In the genomic region with DNA sequence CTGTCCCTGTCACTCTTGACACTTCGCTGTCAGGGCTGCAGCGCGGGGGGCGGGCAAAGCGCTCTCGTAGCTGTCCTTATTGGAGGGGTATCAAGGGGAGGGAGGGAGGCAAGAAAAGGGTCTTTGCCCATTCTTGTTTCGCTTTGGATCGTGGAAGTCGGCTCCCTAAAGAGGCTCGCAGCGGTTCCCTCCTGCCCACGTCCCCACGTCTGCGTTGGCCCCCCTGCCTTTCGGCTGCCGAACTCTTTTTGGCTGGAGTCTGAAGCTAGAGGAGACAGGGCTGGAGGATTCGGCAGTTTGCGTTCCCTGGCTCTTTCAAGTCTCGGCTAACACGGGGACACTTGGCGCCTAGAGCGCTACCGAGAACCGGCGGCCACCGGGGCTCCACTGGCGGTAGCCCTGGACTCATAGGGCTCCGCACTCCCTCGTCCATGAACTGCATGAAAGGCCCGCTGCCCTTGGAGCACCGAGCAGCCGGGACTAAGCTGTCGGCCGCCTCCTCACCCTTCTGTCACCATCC, we compare ENCODE assay signal across 8 mouse cellular contexts. TPM values are rescaled to one million over a fixed set of nuclear protein-coding genes. Genes with fewer than 3 reads are reported as not detected.
DNase-seq lines count a peak whose midpoint lies in the region; ATAC-seq and TF ChIP-seq lines count a peak whose summit lies in the region.

No protein-coding gene starts in this region.

- no peaks in the 10 kb centered on the region for H3K36me3 ChIP-seq in heart, embryonic 12.5 days
- no peaks in the 10 kb centered on the region for H3K36me3 ChIP-seq in heart, postnatal 0 days (replicated peaks; ENCODE audit: control insufficient read depth, insufficient read depth, low read length)
- no peaks in the 10 kb centered on the region for H3K36me3 ChIP-seq in liver, postnatal 0 days (replicated peaks; ENCODE audit: insufficient read depth, low read length)

- H3K4me2 ChIP-seq in heart, embryonic 12.5 days, result peak overlapping the region; percentile 96
- peak overlapping the region; percentile 72 for H3K4me2 ChIP-seq in heart, postnatal 0 days (ENCODE audit: low read depth, low read length)
- H3K4me2 ChIP-seq in liver, postnatal 0 days (ENCODE audit: low read depth, low read length), result peak overlapping the region; percentile 83

- no peaks in the 10 kb centered on the region for H3K9me3 ChIP-seq in heart, embryonic 12.5 days (replicated peaks)
- no peaks in the 10 kb centered on the region for H3K9me3 ChIP-seq in heart, postnatal 0 days (replicated peaks; ENCODE audit: control insufficient read depth, low read length)
- no peaks in the 10 kb centered on the region for H3K9me3 ChIP-seq in liver, postnatal 0 days (ENCODE audit: low read length)

- peaks cover 25% of the 10 kb centered on the region for H3K4me1 ChIP-seq in heart, embryonic 12.5 days (replicated peaks)
- no peaks in the 10 kb centered on the region for H3K4me1 ChIP-seq in heart, postnatal 0 days (ENCODE audit: control insufficient read depth, insufficient read depth)
- peaks cover 9% of the 10 kb centered on the region; the same call in 1 of the 2 replicates for H3K4me1 ChIP-seq in liver, postnatal 0 days (ENCODE audit: insufficient read depth)

- H3K27me3 ChIP-seq in heart, embryonic 12.5 days (replicated peaks), result peaks cover 77% of the 10 kb centered on the region
- peaks cover 97% of the 10 kb centered on the region for H3K27me3 ChIP-seq in heart, postnatal 0 days (ENCODE audit: control insufficient read depth, insufficient read depth, low read length)
- H3K27me3 ChIP-seq in liver, postnatal 0 days (ENCODE audit: insufficient read depth, low read length), result peaks cover 97% of the 10 kb centered on the region

- ATAC-seq in heart, embryonic 12.5 days (ENCODE audit: insufficient number of reproducible peaks, low FRiP score), result peak; percentile 15; the same call in 1 of the 2 replicates
- peak; percentile 18; the same call in 1 of the 2 replicates for ATAC-seq in heart, postnatal 0 days (ENCODE audit: insufficient read depth, low read depth)
- peak; percentile 17 for ATAC-seq in liver, postnatal 0 days

- no peak for DNase-seq in heart, postnatal 36 days
- peak; percentile 13 to 23 for DNase-seq in adrenal gland, postnatal 36 days
- DNase-seq in heart, postnatal 0 days (ENCODE audit: low spot score), result no peak
- DNase-seq in liver, postnatal 0 days, result no peak
- no peak for DNase-seq in frontal cortex, postnatal 10 days (ENCODE audit: low spot score in 2 of 2)
- DNase-seq in layer of hippocampus, adult 11-12 months (ENCODE audit: low spot score), result no peak
- no peak for DNase-seq in c-Kit-positive CD71-positive TER-119-positive erythroid progenitor cells, embryonic 14.5 days (ENCODE audit: low spot score)

- peak overlapping the region; percentile 61 for H3K27ac ChIP-seq in heart, embryonic 12.5 days (ENCODE audit: poor library complexity, severe bottlenecking)
- peak overlapping the region; percentile 58 for H3K27ac ChIP-seq in heart, postnatal 0 days (ENCODE audit: low read depth)
- no peak overlapping the region for H3K27ac ChIP-seq in liver, postnatal 0 days (ENCODE audit: low read depth)

- no peak for TF ChIP-seq CTCF in heart, postnatal 0 days (IDR thresholded peaks at IDR 0.05; ENCODE audit: low read depth)
- TF ChIP-seq CTCF in liver, postnatal 0 days (IDR thresholded peaks at IDR 0.05; ENCODE audit: low read depth), result no peak

- peak overlapping the region; percentile 66 for H3K9ac ChIP-seq in heart, embryonic 12.5 days
- H3K9ac ChIP-seq in heart, postnatal 0 days (replicated peaks; ENCODE audit: low read depth, low read length), result peak overlapping the region; percentile 45
- H3K9ac ChIP-seq in liver, postnatal 0 days (replicated peaks), result no peak overlapping the region; the same call in 1 of the 2 replicates

- WGBS in heart, embryonic 12.5 days, result under 1% methylated on average over 34 of the region's 34 CpGs
- 1% methylated on average over 34 of the region's 34 CpGs for WGBS in heart, postnatal 0 days
- under 1% methylated on average over 34 of the region's 34 CpGs for WGBS in liver, postnatal 0 days (ENCODE audit: insufficient replicate concordance)

- H3K4me3 ChIP-seq in heart, embryonic 12.5 days, result peak overlapping the region; percentile 62
- H3K4me3 ChIP-seq in heart, postnatal 0 days (ENCODE audit: low read depth, low read length), result peak overlapping the region; percentile 58
- H3K4me3 ChIP-seq in liver, postnatal 0 days (ENCODE audit: low read depth, low read length), result peak overlapping the region; percentile 57

- intact Hi-C loops in heart, postnatal 36 days (cut with DNase I), result no loop called here

- no peak for TF ChIP-seq EP300 in heart, postnatal 0 days (IDR thresholded peaks at IDR 0.05; ENCODE audit: low read depth)
- TF ChIP-seq EP300 in liver, postnatal 0 days (IDR thresholded peaks at IDR 0.05; ENCODE audit: low read depth), result no peak

RNA-seq across cellular contexts. Expression of a gene that starts 14.5 kb away (rescaled TPM):
- polyA plus RNA-seq in heart, embryonic 12.5 days (2016; fragmentation: Nextera tagmentation; extraction: Ambion mirVana), result 39.1 and 41.3 TPM in 2 replicates
- 1 to 10 TPM in 1 of 2 experiments, under 1 TPM in 1; 0.43 to 1.1 TPM for total RNA-seq in heart, postnatal 36 days (2021)
- total RNA-seq in adrenal gland, postnatal 36 days (2021), result not detected
- total RNA-seq in heart, postnatal 0 days (2014; rRNA removed; ENCODE audit: low replicate concordance), result 3.9 and 4.1 TPM in 2 replicates
- polyA plus RNA-seq in heart, postnatal 0 days (2015; fragmentation: Nextera tagmentation; extraction: Ambion mirVana), result 11.7 and 13.0 TPM in 2 replicates
- polyA plus RNA-seq in liver, postnatal 0 days (2015; fragmentation: Nextera tagmentation; extraction: Ambion mirVana), result 0.20 and 0.33 TPM in 2 replicates

Comparison
In these comparisons a context has a peak if more than half of its experiments do, and no peak if none do; other contexts are left out.
1. DNase-seq: peak in adrenal gland, postnatal 36 days (2 of 2); none in heart, postnatal 36 days (0 of 2), heart, postnatal 0 days (single experiment), liver, postnatal 0 days (single experiment), frontal cortex, postnatal 10 days (0 of 2), layer of hippocampus, adult 11-12 months (single experiment) and c-Kit-positive CD71-positive TER-119-positive erythroid progenitor cells, embryonic 14.5 days (single experiment).
2. Peak in every context shown above with its lines, with median percentiles within 50 percentile points of each other: ATAC-seq, H3K4me2 ChIP-seq and H3K4me3 ChIP-seq.